Mouse (Mus musculus) liver, adult 2 months (tissue): ENCODE data around the gene Bcl2.

Experiments
- CTCF ChIP-seq: fragments of 200-500 bp; IDR thresholded peaks from 2 replicates; pipeline ENCODE4 v1.5.1; 2011; ENCODE audit warnings: low read depth, low read length, control low read depth
- POLR2A ChIP-seq: fragments of 200-500 bp; IDR thresholded peaks from 2 replicates; pipeline ENCODE4 v1.6.1; 2011; ENCODE audit warnings: low read length, control low read depth; ENCODE audit not compliant: insufficient read depth; ENCODE audit errors: extremely low read depth

GRCm38 (mm10) chr1:106742980-106743379 lies 28.9 kb upstream of the Bcl2 start:
- TF ChIP-seq CTCF: no peak
- no peak for TF ChIP-seq POLR2A
